Mouse (Mus musculus): ENCODE results near the gene Pax6.

Gene Pax6

DNA sequence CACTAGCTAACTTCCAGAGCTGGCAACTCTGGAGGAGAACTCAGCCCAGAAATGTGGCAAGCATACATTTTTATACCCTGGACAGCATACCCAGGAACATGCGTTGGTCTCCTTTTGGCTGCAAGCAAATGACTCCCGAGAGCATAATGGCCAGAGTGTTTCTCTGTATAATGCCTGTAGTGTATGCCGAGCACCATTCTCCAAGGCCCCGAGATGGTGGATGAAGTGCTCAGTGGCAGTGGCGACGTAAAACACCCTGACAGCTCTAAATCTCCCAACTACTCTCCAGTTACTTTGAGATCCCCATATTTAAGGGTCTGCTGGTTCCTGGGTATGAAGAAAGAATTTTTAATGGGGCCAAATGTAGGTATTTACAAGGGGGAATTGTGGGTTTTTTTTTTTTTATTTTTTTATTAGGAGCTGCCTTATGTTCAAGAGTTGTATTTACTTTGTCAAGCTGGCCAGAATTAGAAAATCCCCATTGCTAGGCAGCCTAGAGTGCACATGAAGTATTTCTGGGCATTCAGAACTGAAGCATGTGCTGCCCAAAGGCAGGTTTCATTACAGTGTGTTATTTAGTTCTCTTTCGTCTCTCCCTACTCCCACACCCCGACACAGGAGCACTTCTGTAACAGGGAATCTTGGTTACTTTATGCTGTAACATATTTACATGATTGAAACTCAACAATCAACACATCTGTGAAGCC lies 46.9 kb downstream of the Pax6 start:
- DNase-seq (ENCODE audit: low read depth, low spot score): no peak

- DNase-seq (ENCODE audit: low read depth, low spot score): no peak
Measured at GRCm38 (mm10) chr2:105726657-105727056, 58.0 kb downstream of the Pax6 start.

DNA sequence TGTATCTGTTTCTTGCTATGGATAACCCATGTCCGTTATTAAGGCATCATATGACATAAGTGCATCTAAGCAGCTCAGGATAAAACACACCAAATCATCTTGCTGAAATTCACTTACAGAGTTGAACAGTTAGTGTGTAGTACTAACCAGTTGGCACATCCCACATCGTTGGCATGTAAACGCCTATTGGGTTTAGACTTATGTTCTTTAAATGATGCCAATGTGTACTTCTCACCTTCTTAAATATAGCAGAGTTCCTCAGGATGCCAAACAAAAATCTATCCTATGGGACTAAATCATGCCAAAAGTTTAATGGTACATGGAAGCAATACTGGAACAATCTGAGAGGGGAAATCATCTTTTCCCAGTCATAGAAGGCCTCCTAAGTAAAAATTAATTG lies 62.0 kb downstream of the Pax6 start:
- DNase-seq (ENCODE audit: low read depth, low spot score): no peak

DNA sequence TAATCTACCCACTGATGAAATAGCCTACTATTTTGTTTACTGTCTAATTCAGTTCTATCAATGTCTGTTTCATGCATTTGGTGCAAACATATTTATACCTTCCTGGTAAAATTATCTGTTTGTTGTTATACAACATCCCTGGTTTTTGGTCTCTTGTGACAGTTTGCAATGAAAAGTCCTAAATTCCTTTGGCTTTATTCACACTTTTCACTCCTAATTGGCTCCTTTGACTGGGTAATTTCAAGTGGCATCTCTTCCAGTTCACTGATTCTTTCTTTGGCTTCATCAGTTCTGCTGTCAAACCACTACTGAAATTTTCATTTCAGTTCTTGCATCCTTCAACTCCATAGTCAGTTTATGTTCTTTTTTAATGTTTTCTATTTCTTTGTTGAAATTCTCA lies 67.5 kb downstream of the Pax6 start:
- no peak for DNase-seq (ENCODE audit: low read depth, low spot score)

DNA sequence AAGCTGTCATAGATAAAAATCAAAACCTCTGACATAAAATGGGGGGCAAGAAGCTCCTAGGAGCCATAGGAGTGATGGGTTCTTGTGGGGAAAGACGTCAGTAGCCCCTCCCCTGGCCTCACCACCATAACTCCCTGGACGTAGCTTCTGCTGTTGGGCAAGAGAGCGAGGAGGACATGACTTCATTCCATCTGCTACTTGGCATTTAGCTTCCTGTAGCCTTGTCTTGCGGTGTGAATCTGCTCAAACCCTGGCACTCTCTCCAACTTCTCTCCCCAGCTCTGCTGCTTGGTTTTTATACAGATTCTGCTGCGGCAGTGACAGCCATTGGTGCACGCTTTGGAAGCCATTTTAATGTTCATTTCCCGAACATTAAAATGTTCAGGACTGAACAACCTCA lies 78.2 kb downstream of the Pax6 start:
- no peak for DNase-seq (ENCODE audit: low read depth, low spot score)

Data from brain, embryonic 18.5 days (tissue).